ENCODE assay signal across 20 mouse cellular contexts in genomic region chr19:43877364-43877763, GRCm38 (mm10).
DNase-seq lines count a peak whose midpoint lies in the region; ATAC-seq and TF ChIP-seq lines count a peak whose summit lies in the region.
"Had no signal": no experiment of that assay in that cellular context is flagged by ENCODE, and none has a peak within 500 bp of the region (broad histone marks: within the 10 kb centered on the region; RNA-seq: fewer than 3 reads in every experiment).

No protein-coding gene starts in this region.

- H3K9ac ChIP-seq in hindbrain, embryonic 13.5 days: no peak overlapping the region
- no peak overlapping the region for H3K9ac ChIP-seq in hindbrain, postnatal 0 days (replicated peaks; ENCODE audit: low read length)
- no peak overlapping the region for H3K9ac ChIP-seq in midbrain, embryonic 12.5 days (replicated peaks)
- no peak overlapping the region for H3K9ac ChIP-seq in midbrain, embryonic 16.5 days (ENCODE audit: low read depth, low read length)
- H3K9ac ChIP-seq in intestine, embryonic 16.5 days (ENCODE audit: low read depth, low read length): no peak overlapping the region
- H3K9ac ChIP-seq: limb, embryonic 15.5 days; liver, embryonic 15.5 days had no signal

- peak overlapping the region; percentile 82 for H3K4me2 ChIP-seq in hindbrain, embryonic 13.5 days
- no peak overlapping the region for H3K4me2 ChIP-seq in hindbrain, postnatal 0 days (ENCODE audit: low read depth, low read length)
- H3K4me2 ChIP-seq in midbrain, embryonic 12.5 days (replicated peaks): peak overlapping the region; percentile 69; the same call in 1 of the 2 replicates
- no peak overlapping the region for H3K4me2 ChIP-seq in midbrain, embryonic 16.5 days (ENCODE audit: low read length)
- no peak overlapping the region for H3K4me2 ChIP-seq in intestine, embryonic 16.5 days (ENCODE audit: low read depth, low read length)
- H3K4me2 ChIP-seq: limb, embryonic 15.5 days; liver, embryonic 15.5 days had no signal

- H3K4me3 ChIP-seq in hindbrain, embryonic 13.5 days: no peak overlapping the region
- no peak overlapping the region for H3K4me3 ChIP-seq in hindbrain, postnatal 0 days (ENCODE audit: low read length)
- H3K4me3 ChIP-seq in midbrain, embryonic 12.5 days: no peak overlapping the region
- H3K4me3 ChIP-seq in midbrain, embryonic 16.5 days (ENCODE audit: low read depth, low read length): no peak overlapping the region
- H3K4me3 ChIP-seq in intestine, embryonic 16.5 days (ENCODE audit: low read length): no peak overlapping the region
- H3K4me3 ChIP-seq in small intestine, adult 2 months (ENCODE audit: low read depth, low read length): no peak overlapping the region
- H3K4me3 ChIP-seq: limb, embryonic 15.5 days; liver, embryonic 15.5 days; megakaryocyte, embryonic 14.5 days had no signal

- no peak for ATAC-seq in hindbrain, embryonic 13.5 days (ENCODE audit: low FRiP score)
- ATAC-seq in hindbrain, postnatal 0 days: no peak
- no peak for ATAC-seq in midbrain, embryonic 12.5 days (ENCODE audit: low FRiP score, low read depth)
- ATAC-seq in midbrain, embryonic 16.5 days: no peak
- no peak for ATAC-seq in intestine, embryonic 16.5 days
- ATAC-seq: inflammation-experienced regulatory T-cells, adult 6 months had no signal

- 0 out of 2 replicates have a peak, but pooled peaks cover 2% of the 10 kb centered on the region for H3K27me3 ChIP-seq in hindbrain, embryonic 13.5 days
- no peaks in the 10 kb centered on the region for H3K27me3 ChIP-seq in hindbrain, postnatal 0 days (ENCODE audit: insufficient read depth, low read length)
- H3K27me3 ChIP-seq in midbrain, embryonic 12.5 days: no peaks in the 10 kb centered on the region
- H3K27me3 ChIP-seq in midbrain, embryonic 16.5 days (ENCODE audit: control insufficient read depth, insufficient read depth, low read depth, low read length): no peaks in the 10 kb centered on the region
- H3K27me3 ChIP-seq in intestine, embryonic 16.5 days (replicated peaks; ENCODE audit: control insufficient read depth, insufficient read depth, low read length): no peaks in the 10 kb centered on the region
- no peaks in the 10 kb centered on the region for H3K27me3 ChIP-seq in small intestine, adult 2 months (ENCODE audit: control insufficient read depth, insufficient read depth, low read length)
- H3K27me3 ChIP-seq: limb, embryonic 15.5 days had no signal

- no peak for TF ChIP-seq POLR2A in small intestine, adult 2 months (IDR thresholded peaks at IDR 0.05; ENCODE audit: low read depth, low read length)

- DNase-seq in hindbrain, postnatal 0 days (ENCODE audit: low spot score): no peak
- DNase-seq in thymus, postnatal 25 days: no peak
- DNase-seq: adrenal gland, adult 8-10 months; cerebellum, adult 9-10 months; gastrocnemius, postnatal 25 days; lung, postnatal 14 days; right cerebral cortex, adult 18-20 months; thymus, postnatal 4 days had no signal

- no peak overlapping the region for H3K27ac ChIP-seq in hindbrain, embryonic 13.5 days
- no peak overlapping the region for H3K27ac ChIP-seq in hindbrain, postnatal 0 days
- no peak overlapping the region for H3K27ac ChIP-seq in midbrain, embryonic 12.5 days (replicated peaks)
- no peak overlapping the region for H3K27ac ChIP-seq in midbrain, embryonic 16.5 days (ENCODE audit: low read length)
- peak overlapping the region; percentile 21; the same call in 1 of the 2 replicates for H3K27ac ChIP-seq in intestine, embryonic 16.5 days (ENCODE audit: low read length)
- peak overlapping the region; percentile 17; the same call in 1 of the 2 replicates for H3K27ac ChIP-seq in small intestine, adult 2 months (ENCODE audit: insufficient read depth, low read depth, low read length)
- H3K27ac ChIP-seq: embryonic facial prominence, embryonic 10.5 days; heart, embryonic 10.5 days; kidney, postnatal 0 days; limb, embryonic 15.5 days; liver, embryonic 15.5 days had no signal

- H3K9me3 ChIP-seq in hindbrain, embryonic 13.5 days: no peaks in the 10 kb centered on the region
- H3K9me3 ChIP-seq in hindbrain, postnatal 0 days (ENCODE audit: low read length): no peaks in the 10 kb centered on the region
- 0 out of 2 replicates have a peak, but pooled peaks cover 2% of the 10 kb centered on the region for H3K9me3 ChIP-seq in midbrain, embryonic 12.5 days
- H3K9me3 ChIP-seq in midbrain, embryonic 16.5 days (replicated peaks; ENCODE audit: control insufficient read depth, low read length, poor library complexity, severe bottlenecking): no peaks in the 10 kb centered on the region
- H3K9me3 ChIP-seq in intestine, embryonic 16.5 days (ENCODE audit: control insufficient read depth, low read length): no peaks in the 10 kb centered on the region
- H3K9me3 ChIP-seq: limb, embryonic 15.5 days; liver, embryonic 15.5 days had no signal

- H3K36me3 ChIP-seq in hindbrain, embryonic 13.5 days: peaks cover 24% of the 10 kb centered on the region
- 0 out of 2 replicates have a peak, but pooled peaks cover 11% of the 10 kb centered on the region for H3K36me3 ChIP-seq in hindbrain, postnatal 0 days (ENCODE audit: insufficient read depth, low read length)
- H3K36me3 ChIP-seq in midbrain, embryonic 12.5 days: peaks cover 23% of the 10 kb centered on the region
- H3K36me3 ChIP-seq in midbrain, embryonic 16.5 days (ENCODE audit: control insufficient read depth, insufficient read depth, low read length): peaks cover 3% of the 10 kb centered on the region
- peaks cover 8% of the 10 kb centered on the region; the same call in 1 of the 2 replicates for H3K36me3 ChIP-seq in intestine, embryonic 16.5 days (ENCODE audit: control insufficient read depth, insufficient read depth, low read length)
- H3K36me3 ChIP-seq in small intestine, adult 2 months (ENCODE audit: control insufficient read depth, insufficient read depth, low read length): peaks cover 21% of the 10 kb centered on the region
- H3K36me3 ChIP-seq: liver, embryonic 15.5 days had no signal

- H3K4me1 ChIP-seq in hindbrain, embryonic 13.5 days (replicated peaks): peaks cover 53% of the 10 kb centered on the region
- no peaks in the 10 kb centered on the region; the same call in none of the 2 replicates for H3K4me1 ChIP-seq in hindbrain, postnatal 0 days (ENCODE audit: insufficient read depth, low read length)
- H3K4me1 ChIP-seq in midbrain, embryonic 12.5 days: peaks cover 42% of the 10 kb centered on the region
- peaks cover 24% of the 10 kb centered on the region for H3K4me1 ChIP-seq in midbrain, embryonic 16.5 days (ENCODE audit: control insufficient read depth, insufficient read depth, low read length)
- peaks cover 52% of the 10 kb centered on the region for H3K4me1 ChIP-seq in intestine, embryonic 16.5 days (ENCODE audit: control insufficient read depth, insufficient read depth, low read length)
- H3K4me1 ChIP-seq in small intestine, adult 2 months (ENCODE audit: control insufficient read depth, insufficient read depth, insufficient read length, low read length): peaks cover 42% of the 10 kb centered on the region

- WGBS in hindbrain, embryonic 13.5 days: 76% methylated on average over 8 of the region's 8 CpGs
- 69% methylated on average over 8 of the region's 8 CpGs for WGBS in hindbrain, postnatal 0 days
- 86% methylated on average over 8 of the region's 8 CpGs for WGBS in midbrain, embryonic 12.5 days
- 74% methylated on average over 8 of the region's 8 CpGs for WGBS in midbrain, embryonic 16.5 days
- 64% methylated on average over 8 of the region's 8 CpGs for WGBS in intestine, embryonic 16.5 days
- WGBS in small intestine, adult 2 months: 35% methylated on average over 8 of the region's 8 CpGs

- no peak for TF ChIP-seq CTCF in hindbrain, postnatal 0 days (IDR thresholded peaks at IDR 0.05; ENCODE audit: low read depth)
- no peak for TF ChIP-seq CTCF in small intestine, adult 2 months (IDR thresholded peaks at IDR 0.05; ENCODE audit: extremely low read depth, insufficient read length, insufficient replicate concordance, low read depth, low read length)

Comparison
In these comparisons a context has a peak if more than half of its experiments do, and no peak if none do; other contexts are left out.
1. H3K4me2 ChIP-seq: peak in hindbrain, embryonic 13.5 days (single experiment) and midbrain, embryonic 12.5 days (single experiment); none in hindbrain, postnatal 0 days (single experiment), midbrain, embryonic 16.5 days (single experiment) and intestine, embryonic 16.5 days (single experiment).
2. H3K27ac ChIP-seq: peak in intestine, embryonic 16.5 days (single experiment) and small intestine, adult 2 months (single experiment); none in hindbrain, embryonic 13.5 days (single experiment), hindbrain, postnatal 0 days (single experiment), midbrain, embryonic 12.5 days (single experiment) and midbrain, embryonic 16.5 days (single experiment).